Mouse (Mus musculus): ENCODE results near the gene Mrpl32.

Gene Mrpl32

GRCm38 (mm10) chr13:14612926-14613529 is at the start of gene Mrpl32, which contains the start of gene Psma2:
Mrpl32 (minus strand) TSS chr13:14613165.
Psma2 (plus strand) TSS chr13:14613240.
- peak; percentile 97 for DNase-seq (ENCODE audit: low spot score)

GRCm38 (mm10) chr13:14649301-14649700 is 36.3 kb upstream of the Mrpl32 start:
- no peak for DNase-seq (ENCODE audit: low spot score)

DNA sequence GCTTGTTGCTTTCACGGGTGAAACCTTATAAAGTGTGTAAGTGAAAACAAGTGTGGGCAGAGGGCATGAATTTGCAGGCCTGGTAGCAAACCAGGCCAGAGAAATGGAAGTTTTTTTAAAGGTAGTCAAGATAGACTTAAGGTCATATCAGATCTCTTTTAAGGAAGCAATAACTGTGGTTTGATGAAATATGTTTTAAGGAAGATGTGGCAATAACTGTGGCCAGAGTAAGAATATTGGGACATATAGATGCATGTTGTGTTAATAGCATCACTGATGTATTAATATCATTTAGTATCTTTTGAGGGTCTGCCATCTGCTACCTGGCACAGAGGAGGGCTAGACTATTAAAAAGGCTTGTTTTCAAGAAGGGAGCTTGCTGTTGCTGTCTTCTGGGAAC is 27.0 kb upstream of the Mrpl32 start:
- DNase-seq (ENCODE audit: low spot score), result no peak

DNA sequence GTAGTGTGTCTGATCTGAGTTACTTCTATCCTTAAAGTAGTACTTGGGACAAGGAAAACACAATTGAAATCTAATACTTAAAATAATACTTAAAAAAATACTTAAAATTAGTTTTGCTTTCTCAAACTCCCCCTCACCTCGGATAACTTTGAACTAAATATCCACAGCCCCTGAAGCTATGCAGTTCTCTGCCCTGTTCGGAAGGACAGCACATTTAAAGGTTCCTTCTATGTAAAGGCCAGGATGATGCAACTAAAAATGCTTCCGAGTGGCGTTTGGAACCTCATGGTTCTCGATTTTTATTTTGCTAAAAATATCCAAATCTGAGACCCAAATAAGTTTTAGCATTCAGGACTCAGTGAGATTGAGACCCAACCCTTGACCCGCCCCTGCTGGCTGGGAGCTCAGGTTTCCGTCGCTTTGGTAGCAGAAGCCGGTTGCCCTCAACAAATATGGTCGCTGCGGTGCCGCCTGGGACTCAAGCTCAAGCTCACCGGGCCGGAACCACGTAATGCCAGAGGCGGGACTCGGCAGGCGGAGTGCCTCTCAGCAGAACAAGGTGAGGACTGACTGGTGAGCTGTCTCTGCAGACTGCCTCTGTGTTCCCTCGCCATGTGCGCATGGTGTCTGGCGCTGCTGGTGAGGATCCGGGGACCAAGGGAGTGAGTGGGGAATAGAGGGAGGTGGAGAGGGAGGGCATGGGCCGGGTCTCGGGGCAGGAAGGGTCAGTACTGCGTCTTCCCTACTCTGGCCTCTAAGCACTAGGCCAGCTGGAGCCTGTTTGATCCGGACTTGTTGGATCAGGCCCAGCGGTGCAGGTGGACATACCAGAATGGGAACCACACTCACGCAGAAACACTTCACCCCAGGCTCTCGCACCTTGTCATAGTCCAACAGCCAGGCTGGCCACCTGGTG is 17.0 kb upstream of the Mrpl32 start, which contains the start of gene AW209491:
Gene AW209491, plus strand, starts transcription at position 429 of the 916 bp plus-strand sequence.
- peak; percentile 94 for DNase-seq (ENCODE audit: low spot score)

GRCm38 (mm10) chr13:14618724-14619123 is 5.8 kb upstream of the Mrpl32 start:
- DNase-seq (ENCODE audit: low spot score), result peak; percentile 78

- no peak for DNase-seq (ENCODE audit: low spot score)
Measured at GRCm38 (mm10) chr13:14613553-14613952, 588 bp upstream of the Mrpl32 start.

GRCm38 (mm10) chr13:14612463-14612862 is 502 bp downstream of the Mrpl32 start:
- no peak for DNase-seq (ENCODE audit: low spot score)

DNA sequence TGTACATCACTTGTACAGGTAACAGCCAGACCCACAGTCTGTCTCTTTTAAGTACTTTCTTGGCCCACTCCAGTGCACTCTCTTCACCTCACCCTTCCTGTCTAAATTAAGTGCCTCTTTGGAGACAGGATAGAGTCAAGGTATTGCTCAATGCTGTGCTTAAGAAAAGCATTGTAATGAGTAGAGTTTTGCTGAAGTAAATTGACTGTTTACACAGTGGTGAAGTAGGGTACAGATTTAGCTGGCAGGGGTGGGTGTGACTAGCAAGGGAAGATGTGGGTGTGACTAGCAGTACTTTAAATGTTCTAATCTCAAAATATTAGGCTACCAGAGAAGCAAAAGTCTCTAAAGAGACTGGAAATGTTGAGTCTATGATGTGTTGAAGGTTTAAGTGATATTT is 5.3 kb downstream of the Mrpl32 start:
- no peak for DNase-seq (ENCODE audit: low spot score)

DNA sequence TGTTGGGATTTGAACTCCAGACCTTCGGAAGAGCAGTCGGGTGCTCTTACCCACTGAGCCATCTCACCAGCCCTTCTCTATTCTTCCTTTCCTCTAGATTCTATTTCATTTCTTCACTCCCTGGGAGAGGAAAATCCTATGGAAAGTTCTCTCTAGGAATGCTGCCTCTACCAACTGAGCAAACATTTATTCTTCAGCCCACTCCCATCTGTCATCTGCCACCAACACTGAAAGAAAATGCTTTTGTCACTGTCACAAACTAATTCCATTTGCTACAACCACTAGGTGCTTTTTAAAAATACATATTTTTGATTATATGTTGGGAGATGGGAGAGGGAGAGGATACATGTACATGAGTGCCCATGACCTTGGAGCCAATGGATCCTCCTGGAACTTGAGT is 10.2 kb downstream of the Mrpl32 start:
- DNase-seq (ENCODE audit: low spot score), result no peak

DNA sequence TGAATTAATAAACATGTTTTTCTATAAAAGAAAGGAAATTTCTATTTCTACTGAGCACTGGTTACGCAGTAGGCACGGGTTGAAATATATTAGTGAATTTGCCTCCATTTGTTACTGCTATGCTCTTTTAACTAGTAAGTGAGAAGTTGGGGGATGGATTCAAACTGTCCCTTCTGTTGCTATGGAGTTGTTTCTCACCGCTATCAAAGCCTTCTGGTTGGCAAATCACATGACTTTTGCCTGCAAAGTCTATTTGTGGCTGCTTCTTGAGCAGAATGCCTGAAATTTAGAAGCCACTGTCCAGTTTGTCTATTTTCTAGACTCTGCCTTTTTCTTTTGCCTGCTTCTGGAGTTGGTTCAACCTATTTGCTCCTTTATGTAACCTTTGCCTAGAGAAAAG is 32.6 kb downstream of the Mrpl32 start:
- DNase-seq (ENCODE audit: low spot score), result no peak

GRCm38 (mm10) chr13:14574128-14574527 is 38.8 kb downstream of the Mrpl32 start:
- DNase-seq (ENCODE audit: low spot score), result no peak

GRCm38 (mm10) chr13:14561336-14561735 is 51.6 kb downstream of the Mrpl32 start:
- DNase-seq (ENCODE audit: low spot score), result no peak
